Mouse (Mus musculus) CD4-positive, CD25-positive, alpha-beta regulatory T cell, adult 4 months (primary cell): ENCODE measurements around the gene Znrf4. TPM values are rescaled to one million over a fixed set of nuclear protein-coding genes. Genes with fewer than 3 reads are reported as not detected.

Experiments
- ATAC-seq: one replicate; pipeline ENCODE4 v1.8.0; 2017
- polyA plus RNA-seq, 2 experiments: library from polyadenylated mRNA; unstranded; fragments of 100-300 nt; shearing (Covaris generic); gene quantifications; one replicate each; pipeline ENCODE4 v1.2.1; 2017

The Znrf4 gene
- polyA plus RNA-seq, 2 experiments from 2014 or later: not detected

GRCm38 (mm10) chr17:56464817-56465216 lies 47.4 kb downstream of the Znrf4 start:
- ATAC-seq: no peak

GRCm38 (mm10) chr17:56464345-56464744 lies 47.9 kb downstream of the Znrf4 start:
- ATAC-seq: no peak

GRCm38 (mm10) chr17:56463500-56463899 lies 48.7 kb downstream of the Znrf4 start:
- no peak for ATAC-seq

GRCm38 (mm10) chr17:56462835-56463455 lies 49.3 kb downstream of the Znrf4 start:
- no peak for ATAC-seq

- peak; percentile 84 for ATAC-seq
Measured at GRCm38 (mm10) chr17:56461771-56462743, 50.2 kb downstream of the Znrf4 start.

Other genes with a start within 250 kb of the Znrf4 start
- gene Ticam1, start 235.6 kb downstream of the Znrf4 start, polyA plus RNA-seq: 10 to 100 TPM in 1 of 2 experiments, 1 to 10 TPM in 1; 8.9 to 11.6 TPM
- 10 to 100 TPM; 31.8 to 32.1 TPM for gene Plin3, start 219.6 kb downstream of the Znrf4 start, polyA plus RNA-seq
- gene Arrdc5, start 212.1 kb downstream of the Znrf4 start, polyA plus RNA-seq: not detected
- gene Uhrf1, start 209.1 kb downstream of the Znrf4 start, polyA plus RNA-seq: 10 to 100 TPM in 1 of 2 experiments, 1 to 10 TPM in 1; 8.5 to 28.4 TPM
- 1 to 10 TPM; 5.3 to 7.0 TPM for gene Kdm4b, start 186.4 kb downstream of the Znrf4 start, polyA plus RNA-seq
- 1 to 10 TPM; 5.5 to 8.9 TPM for gene Ptprs, start 35.9 kb downstream of the Znrf4 start, polyA plus RNA-seq
- gene Gm20219, start 42.0 kb upstream of the Znrf4 start, polyA plus RNA-seq: 1 to 10 TPM; 3.1 to 3.2 TPM
- gene Safb2, start 72.2 kb upstream of the Znrf4 start, polyA plus RNA-seq: 10 to 100 TPM; 36.8 to 53.1 TPM
- 10 to 100 TPM; 52.6 to 55.0 TPM for gene Safb, start 72.4 kb upstream of the Znrf4 start, polyA plus RNA-seq
- 100 to 1,000 TPM; 280 to 291 TPM for gene 2410015M20Rik, start 97.3 kb upstream of the Znrf4 start, polyA plus RNA-seq
- 1,000 to 10,000 TPM; 3,663 to 4,818 TPM for gene Rpl36, start 101.0 kb upstream of the Znrf4 start, polyA plus RNA-seq
- 1 to 10 TPM; 4.5 to 8.0 TPM for gene Lonp1, start 114.5 kb upstream of the Znrf4 start, polyA plus RNA-seq
- gene Catsperd, start 115.7 kb upstream of the Znrf4 start, polyA plus RNA-seq: 1 to 10 TPM; 2.6 to 3.5 TPM
- 10 to 100 TPM; 55.5 to 79.5 TPM for gene Ranbp3, start 160.9 kb upstream of the Znrf4 start, polyA plus RNA-seq
- 100 to 1,000 TPM; 225 to 227 TPM for gene Ndufa11, start 205.3 kb upstream of the Znrf4 start, polyA plus RNA-seq
- gene Vmac, start 205.6 kb upstream of the Znrf4 start, polyA plus RNA-seq: 1 to 10 TPM; 5.8 to 8.2 TPM
- not detected for gene Nrtn, start 245.1 kb upstream of the Znrf4 start, polyA plus RNA-seq